Mouse (Mus musculus) heart, postnatal 0 days (tissue): Measurements from ENCODE around the gene Smo.

Source experiments
- CTCF ChIP-seq: IDR thresholded peaks from 2 replicates; pipeline ENCODE4 v1.5.1; 2016; ENCODE audit warnings: antibody characterized with exemption, control low read depth, low read depth
- EP300 ChIP-seq: IDR thresholded peaks from 2 replicates; pipeline ENCODE4 v1.6.1; 2016; ENCODE audit warnings: antibody characterized with exemption, low read depth

DNA sequence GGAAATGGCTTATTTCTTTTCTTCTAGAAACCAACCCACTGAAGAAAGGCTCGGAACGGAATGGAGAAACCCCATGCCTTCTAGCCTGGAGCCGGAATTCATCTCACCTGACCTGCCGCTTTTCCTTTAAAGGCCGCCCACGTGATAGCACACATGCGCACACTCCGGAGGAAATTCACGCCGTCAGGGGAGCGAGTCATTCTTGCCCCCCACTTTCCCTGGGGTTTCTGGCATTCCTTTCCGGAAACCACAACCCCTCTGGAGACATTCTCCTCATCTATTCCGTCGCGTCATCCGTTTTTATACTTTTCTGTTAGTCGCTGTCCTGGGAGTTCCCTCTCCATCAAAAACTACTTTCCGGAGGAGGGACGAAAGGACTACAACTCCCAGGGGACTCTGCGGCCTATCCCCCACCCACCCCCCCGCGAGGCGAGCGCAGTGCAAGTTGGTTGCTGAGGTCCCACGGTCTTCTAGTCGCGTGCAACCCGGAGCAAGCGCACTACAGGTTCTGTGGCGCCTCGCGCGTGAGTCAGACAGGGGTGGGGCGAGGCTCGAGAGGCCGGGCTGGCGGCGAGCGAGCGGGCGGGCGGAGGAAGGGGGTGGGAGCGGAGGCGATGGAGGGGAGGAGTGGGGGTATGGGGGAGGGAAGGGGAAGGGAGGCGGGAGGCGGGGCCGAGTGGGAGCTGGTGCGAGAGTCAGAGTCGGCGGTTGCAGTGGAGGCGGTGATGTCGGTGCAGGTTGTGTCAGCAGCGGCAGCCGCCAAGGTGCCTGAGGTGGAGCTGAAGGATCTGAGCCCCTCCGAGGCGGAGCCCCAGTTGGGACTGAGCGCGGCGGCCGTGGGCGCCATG, 32.7 kb downstream of the Smo start, which contains the start of gene Ahcyl2:
- 0 out of 2 replicates have a peak, but pooled peaks have one; percentile 40 for TF ChIP-seq EP300
- no peak for TF ChIP-seq CTCF
